Mouse (Mus musculus) CD4-positive naive resting alpha-beta T cell, adult 57 days (primary cell): ENCODE measurements around the gene Slc15a2. TPM values are rescaled to one million over a fixed set of nuclear protein-coding genes. Genes with fewer than 3 reads are reported as not detected.

Experiments used
- total RNA-seq: library from RNA; stranded (reverse); gene quantifications from one replicate; pipeline ENCODE4 v1.2.4, GENCODE M21; 2023

The Slc15a2 gene
- 32.4 TPM for total RNA-seq

DNA sequence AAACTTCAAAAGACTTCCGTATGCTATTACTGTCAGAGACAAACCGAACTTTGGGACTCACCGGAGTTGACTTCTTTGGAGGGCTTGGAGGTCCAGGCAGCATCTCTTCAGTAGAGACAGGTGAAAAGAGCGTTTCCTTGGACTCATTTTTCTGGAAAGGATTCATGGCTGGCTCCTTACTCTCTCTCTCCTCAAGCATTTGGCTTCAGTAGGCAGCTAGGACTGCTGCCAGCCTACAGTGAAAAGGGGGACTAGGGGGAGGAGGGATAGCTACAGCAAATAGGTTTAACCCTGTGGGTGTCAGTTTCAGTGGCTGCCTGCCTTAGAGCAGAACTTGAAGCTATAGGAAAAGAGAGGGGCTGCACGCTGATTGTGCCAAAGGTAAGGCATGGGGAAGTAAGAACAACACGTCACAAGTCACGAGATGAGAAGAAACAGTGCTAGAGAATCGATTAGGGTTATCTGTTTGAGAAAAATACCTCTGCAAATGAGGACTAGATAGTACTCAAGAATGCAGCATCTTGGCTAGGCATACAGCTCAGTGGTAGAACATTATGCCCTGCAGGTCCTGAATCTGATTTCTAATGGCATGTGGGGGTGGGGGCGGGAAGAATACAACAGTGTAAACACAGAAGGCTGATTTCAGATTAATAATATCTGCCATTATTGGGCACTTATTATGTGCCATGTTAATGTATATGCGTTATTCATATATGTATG, at the start of gene Slc15a2:
TSS of gene Slc15a2 (minus strand) at position 369 of the 720 bp plus-strand sequence.

GRCm38 (mm10) chr16:36828054-36828786, 43.5 kb upstream of the Slc15a2 start, which contains the start of gene Iqcb1:
TSS of gene Iqcb1 (plus strand) at chr16:36828385.

Other genes with a start within 250 kb of the Slc15a2 start
- gene Casr, start 222.8 kb downstream of the Slc15a2 start, total RNA-seq = not detected
- gene Cd86, start 118.9 kb downstream of the Slc15a2 start, total RNA-seq = 10.8 TPM
- gene Ildr1, start 91.0 kb downstream of the Slc15a2 start, total RNA-seq = 1.4 TPM
- gene Iqcb1, start 43.4 kb upstream of the Slc15a2 start, total RNA-seq = 37.6 TPM
- 1.9 TPM for gene Eaf2, start 90.0 kb upstream of the Slc15a2 start, total RNA-seq
- 34.2 TPM for gene Golgb1, start 90.2 kb upstream of the Slc15a2 start, total RNA-seq
- 183 TPM for gene Hcls1, start 150.0 kb upstream of the Slc15a2 start, total RNA-seq
- 0.44 TPM for gene Fbxo40, start 205.5 kb upstream of the Slc15a2 start, total RNA-seq
- gene Polq, start 226.8 kb upstream of the Slc15a2 start, total RNA-seq = 4.2 TPM